Mouse (Mus musculus) kidney, adult 2 months (tissue): ENCODE data around the gene Gpatch2l. TPM values are rescaled to one million over a fixed set of nuclear protein-coding genes. Genes with fewer than 3 reads are reported as not detected.

Source experiments
- DNase-seq: peaks from one replicate; pipeline ENCODE4 v3.0.0; 2021
- H3K27ac ChIP-seq: fragments of 200-500 bp; 2 replicates; pipeline ENCODE4 v1.5.1; 2012; ENCODE audit warnings: low read depth, low read length, control low read depth, inconsistent platforms; ENCODE audit not compliant: insufficient read depth
- H3K27me3 ChIP-seq: fragments of 200-500 bp; replicated peaks from 2 replicates; pipeline ENCODE4 v1.6.1; 2012; ENCODE audit warnings: mild to moderate bottlenecking, moderate library complexity, low read length, inconsistent platforms; ENCODE audit not compliant: control insufficient read depth, insufficient read depth
- H3K36me3 ChIP-seq: fragments of 200-500 bp; 2 replicates; pipeline ENCODE4 v1.6.1; 2012; ENCODE audit warnings: mild to moderate bottlenecking, moderate library complexity, low read length, inconsistent platforms; ENCODE audit not compliant: control insufficient read depth, insufficient read depth
- H3K4me1 ChIP-seq: fragments of 200-500 bp; 2 replicates; pipeline ENCODE4 v1.6.1; 2011; ENCODE audit warnings: low read length; ENCODE audit not compliant: control insufficient read depth, insufficient read depth
- H3K4me3 ChIP-seq: fragments of 200-500 bp; 2 replicates; pipeline ENCODE4 v1.5.1; 2011; ENCODE audit warnings: mild to moderate bottlenecking, low read depth, low read length, control low read depth; ENCODE audit not compliant: insufficient read depth
- CTCF ChIP-seq: fragments of 200-500 bp; conservative IDR thresholded peaks from 2 replicates; pipeline ENCODE4 v1.5.1; 2011; ENCODE audit warnings: low read depth, mild to moderate bottlenecking, control low read depth, low read length, moderate library complexity, mixed read lengths; ENCODE audit not compliant: insufficient read depth, insufficient read length
- POLR2A ChIP-seq: fragments of 200-500 bp; IDR thresholded peaks from one replicate; pipeline ENCODE4 v1.6.1; 2011; ENCODE audit warnings: low read depth, low read length, control low read depth
- WGBS: fragments of 180-500 bp; shearing (Covaris S2); methylation state at CpG from one replicate; pipeline ENCODE4 v1.1.7; 2018; 5-methylcytosine and 5-hydroxymethylcytosine counted together
- polyA plus RNA-seq: library from polyadenylated mRNA; depleted of rRNA; stranded (reverse); fragments of >200 nt; gene quantifications from 2 replicates; pipeline ENCODE4 v1.2.3, GENCODE M21; 2012; rRNA removed

Gpatch2l gene
- 8.1 and 9.2 TPM in 2 replicates for polyA plus RNA-seq

DNA sequence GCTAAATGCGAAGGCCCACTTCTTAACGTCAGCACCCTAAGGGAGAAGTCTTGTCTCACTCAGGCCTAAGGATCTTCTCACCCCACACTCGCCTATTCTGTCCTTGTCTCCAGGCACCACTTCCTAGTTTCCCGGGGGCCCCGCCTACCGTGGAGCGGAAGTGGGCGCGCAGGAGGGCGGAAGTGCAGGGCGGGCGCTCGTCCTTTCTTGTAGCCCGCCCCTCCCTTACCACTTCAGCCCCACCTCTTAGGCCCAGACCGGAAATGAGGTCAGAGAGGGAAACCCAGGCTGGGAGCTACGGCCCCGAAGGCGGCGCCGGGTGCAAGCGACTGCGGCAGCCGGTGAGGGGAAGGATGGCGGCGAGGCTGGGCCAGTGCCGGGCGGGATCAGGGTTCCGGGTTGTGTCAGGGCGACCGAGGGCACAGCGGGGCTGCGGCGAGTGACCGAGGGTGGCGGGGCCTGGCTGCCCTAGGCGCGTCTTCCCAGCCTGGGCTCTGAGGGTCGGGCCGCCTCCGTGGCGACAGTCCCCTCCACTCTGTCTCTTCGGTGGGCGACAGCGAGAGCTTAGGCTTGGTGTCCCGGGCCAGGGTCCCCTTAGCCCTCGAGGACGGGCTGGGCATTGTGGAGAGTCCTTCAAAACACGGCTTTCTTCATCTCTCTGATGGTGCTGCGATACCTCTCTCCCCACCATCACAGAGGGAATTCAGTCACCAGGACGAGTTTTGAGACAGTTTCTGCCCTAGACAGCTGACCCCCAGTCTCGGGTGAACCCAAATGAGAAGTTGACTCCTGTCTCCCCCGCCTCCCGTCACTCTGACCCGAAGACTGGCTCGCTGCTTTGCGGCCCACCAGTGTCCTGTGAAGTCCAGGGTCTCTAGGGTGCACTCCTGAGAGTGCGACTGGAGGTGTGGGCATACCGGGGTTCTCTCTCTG lies at the start of gene Gpatch2l:
Gene Gpatch2l (plus strand): TSS at position 255 of the 933 bp plus-strand sequence.
- Histone ChIP-seq H3K4me3 (peak within 1 kb of the TSS; percentile 99), H3K4me1 (0 out of 2 replicates have a peak, but pooled peaks cover 2% of the 10 kb centered on the region), H3K36me3 (no peaks in the 10 kb centered on the region), H3K27ac (peak within 1 kb of the TSS; percentile 62), H3K27me3 (no peaks in the 10 kb centered on the region)
- under 1% methylated on average over 58 of the region's 58 CpGs for WGBS
- peak; percentile 98 for DNase-seq
- TF ChIP-seq CTCF (no peak), POLR2A (peak; percentile 24)

DNA sequence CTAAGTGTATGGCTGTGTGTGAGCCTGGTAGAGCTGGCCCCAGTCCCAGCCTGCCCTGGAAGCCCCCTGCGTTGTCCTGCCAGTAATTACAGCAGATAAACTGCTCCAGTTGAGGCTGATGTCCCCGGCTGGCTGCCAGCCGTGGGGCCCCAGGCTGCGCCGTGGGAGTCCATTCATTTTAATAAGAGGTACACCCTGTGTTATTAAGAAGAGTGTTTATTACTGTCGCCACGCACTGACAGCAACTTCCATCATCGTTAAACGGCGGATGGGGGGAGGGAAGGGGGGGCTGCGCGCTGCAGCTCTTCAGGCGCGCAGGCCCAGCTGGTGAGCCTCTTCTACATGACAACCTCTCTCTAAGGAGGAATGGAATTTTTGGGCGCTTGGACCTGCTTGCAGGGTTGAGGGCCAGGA lies 49.6 kb upstream of the Gpatch2l start:
- no peak for DNase-seq
- Histone ChIP-seq H3K27me3 (no peaks in the 10 kb centered on the region), H3K36me3 (no peaks in the 10 kb centered on the region), H3K4me1 (no peaks in the 10 kb centered on the region), H3K27ac (no peak overlapping the region), H3K4me3 (no peak overlapping the region)
- 27% methylated on average over 15 of the region's 15 CpGs for WGBS
- TF ChIP-seq CTCF = no peak
- TF ChIP-seq POLR2A = no peak

DNA sequence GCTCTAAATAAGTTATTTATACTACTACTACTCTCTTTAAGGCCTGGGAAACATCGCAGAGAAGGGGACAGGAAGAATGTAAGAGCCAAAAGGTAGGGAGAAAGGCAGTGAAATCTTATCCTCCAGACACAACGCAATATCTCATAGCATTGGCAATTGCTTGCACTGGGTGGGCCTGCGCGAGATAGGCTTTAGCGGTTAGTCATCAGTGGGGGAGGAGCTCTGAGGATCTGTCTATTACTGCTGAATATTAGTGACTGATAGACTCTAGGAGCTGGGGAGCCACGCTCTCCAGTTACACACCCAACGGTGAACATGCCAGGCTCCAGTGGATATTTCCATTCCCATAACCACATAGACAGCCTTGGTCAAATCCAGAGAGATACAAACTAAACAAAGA lies 44.7 kb upstream of the Gpatch2l start:
- DNase-seq = no peak
- 90% methylated on average over 7 of the region's 7 CpGs for WGBS
- Histone ChIP-seq H3K4me1 (no peaks in the 10 kb centered on the region), H3K4me3 (no peak overlapping the region), H3K27ac (no peak overlapping the region), H3K27me3 (no peaks in the 10 kb centered on the region), H3K36me3 (no peaks in the 10 kb centered on the region)
- TF ChIP-seq POLR2A (no peak), CTCF (no peak)

DNA sequence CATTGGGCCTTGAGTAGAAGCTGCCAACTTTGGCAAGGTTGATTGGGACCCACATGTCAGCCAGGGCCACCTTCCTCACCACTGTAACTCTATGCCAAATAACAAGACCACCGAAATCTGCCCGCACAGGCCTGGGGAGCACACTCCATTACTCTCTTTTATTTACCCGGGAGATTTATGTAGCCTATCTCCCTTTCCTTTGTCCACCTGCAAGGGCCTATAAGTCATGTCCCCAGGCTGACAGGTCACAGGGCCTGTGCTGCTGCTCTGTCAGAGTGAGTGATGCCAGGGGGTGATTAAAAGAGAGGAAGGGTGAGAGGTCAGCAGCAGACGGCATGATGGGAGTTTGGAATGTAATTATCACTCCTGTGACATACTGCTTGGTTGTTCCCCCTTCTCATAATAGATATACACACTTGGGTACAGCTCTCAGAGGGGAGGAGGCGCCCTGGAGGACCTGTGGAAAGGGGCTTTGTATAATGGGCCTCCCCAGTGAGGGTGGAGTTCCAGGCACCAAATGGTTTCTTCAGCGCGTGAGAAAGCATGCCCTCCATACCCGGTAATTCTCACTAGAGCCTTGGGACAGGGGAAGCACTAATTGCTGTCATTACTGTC lies 38.1 kb upstream of the Gpatch2l start:
- Histone ChIP-seq H3K4me1 (no peaks in the 10 kb centered on the region), H3K27ac (no peak overlapping the region), H3K27me3 (no peaks in the 10 kb centered on the region), H3K4me3 (no peak overlapping the region), H3K36me3 (no peaks in the 10 kb centered on the region)
- DNase-seq = no peak
- TF ChIP-seq CTCF (no peak), POLR2A (no peak)
- 13% methylated on average over 8 of the region's 8 CpGs for WGBS

DNA sequence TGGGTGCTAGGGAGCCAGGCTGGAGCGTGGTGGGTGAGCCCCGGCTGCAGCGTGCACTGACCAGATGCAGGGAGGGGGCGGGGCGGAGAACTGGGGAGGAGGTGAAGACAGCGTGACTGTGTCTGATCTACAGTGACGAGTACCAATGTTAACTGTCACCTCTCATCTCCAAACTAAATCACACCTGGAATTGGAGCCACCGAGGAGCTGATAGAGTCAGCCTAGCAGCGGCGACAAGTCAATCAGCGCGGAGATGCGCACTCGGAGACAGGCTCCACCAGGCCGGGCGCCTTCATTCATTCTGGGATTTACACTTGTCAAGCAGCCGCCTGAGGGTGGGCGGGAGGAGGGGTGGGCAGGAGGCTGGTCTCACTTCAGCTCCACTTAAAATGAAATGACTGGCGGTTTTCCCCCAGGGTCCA lies 30.5 kb upstream of the Gpatch2l start:
- H3K4me3 ChIP-seq = no peak overlapping the region
- no peaks in the 10 kb centered on the region for H3K4me1 ChIP-seq
- H3K27ac ChIP-seq = no peak overlapping the region
- 2% methylated on average over 19 of the region's 19 CpGs for whole genome bisulfite sequencing
- H3K27me3 ChIP-seq = no peaks in the 10 kb centered on the region
- no peak for DNase-seq
- TF ChIP-seq CTCF (no peak), POLR2A (no peak)
- no peaks in the 10 kb centered on the region for H3K36me3 ChIP-seq

DNA sequence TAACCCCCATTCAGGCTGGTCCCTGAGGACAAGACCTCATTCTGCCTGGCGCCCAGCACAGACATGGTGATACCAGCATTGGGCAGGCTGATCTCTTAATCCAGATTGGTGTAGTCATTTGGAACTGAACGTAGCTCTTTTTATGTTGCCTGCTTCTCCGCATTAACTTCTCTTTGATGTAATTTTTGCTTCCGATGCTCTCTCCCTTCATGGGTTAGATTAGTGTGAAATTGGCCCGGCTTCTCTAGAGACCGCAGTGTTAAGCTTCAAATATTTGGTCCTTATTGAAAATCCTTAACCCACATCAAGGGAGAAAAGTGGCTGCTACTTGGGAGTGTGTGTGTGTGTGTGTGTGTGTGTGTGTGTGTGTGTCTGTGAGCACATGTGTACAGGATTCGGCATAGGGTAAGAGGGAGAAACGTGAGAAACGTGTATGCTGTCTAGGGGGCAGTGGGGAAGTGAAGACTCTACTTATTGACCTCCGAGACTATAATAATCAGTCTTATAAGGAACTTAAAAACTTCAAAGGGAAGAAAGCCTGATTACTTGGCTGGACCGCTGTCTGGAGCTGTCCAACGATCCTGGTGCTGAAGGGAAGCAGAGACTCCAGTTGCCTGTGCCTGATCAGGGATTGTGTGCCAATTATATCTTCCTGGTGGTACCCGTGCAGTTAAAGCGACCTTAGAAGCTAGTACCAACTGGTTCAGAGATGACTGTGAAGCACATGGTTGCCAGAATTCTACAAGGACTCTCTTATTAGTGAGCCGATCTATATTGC lies 28.8 kb upstream of the Gpatch2l start:
- Histone ChIP-seq H3K4me1 (no peaks in the 10 kb centered on the region), H3K27me3 (no peaks in the 10 kb centered on the region), H3K36me3 (no peaks in the 10 kb centered on the region), H3K27ac (no peak overlapping the region), H3K4me3 (no peak overlapping the region)
- TF ChIP-seq POLR2A = no peak
- TF ChIP-seq CTCF = no peak
- 38% methylated on average over 15 of the region's 15 CpGs for WGBS
- DNase-seq = peak; percentile 46
